Mouse (Mus musculus): Measurements from ENCODE around the gene Kif1bp.

GRCm38 (mm10) chr10:62543399-62543808, 34.9 kb downstream of the Kif1bp start:
- TF ChIP-seq CTCF (IDR thresholded peaks at IDR 0.05; ENCODE audit: borderline replicate concordance, extremely low read depth, insufficient read depth, insufficient read length) (no peak), POLR2A (IDR thresholded peaks at IDR 0.05; ENCODE audit: borderline replicate concordance, extremely low read depth, insufficient read depth, insufficient read length, poor library complexity, severe bottlenecking) (no peak)
